Mouse (Mus musculus) CD4-positive, CD25-positive, alpha-beta regulatory T cell (primary cell): ENCODE data around the gene Msl3l2. TPM values are rescaled to one million over a fixed set of nuclear protein-coding genes. Genes with fewer than 3 reads are reported as not detected.

Experiments used
- polyA plus RNA-seq: library from polyadenylated mRNA; unstranded; fragments of 100-300 nt; shearing (Covaris generic); gene quantifications from one replicate; pipeline ENCODE4 v1.2.1, GENCODE M21; 2017

Gene Msl3l2
- 18.0 TPM for polyA plus RNA-seq

GRCm38 (mm10) chr10:56106333-56106995 is at the start of gene Msl3l2:
Gene Msl3l2 (plus strand): TSS chr10:56106917.

Other genes with a start within 250 kb of the Msl3l2 start
- gene Tbc1d32, start 121.8 kb downstream of the Msl3l2 start, polyA plus RNA-seq, result 1.5 TPM